Mouse (Mus musculus): ENCODE data around the gene Rps15. TPM values are rescaled to one million over a fixed set of nuclear protein-coding genes. Genes with fewer than 3 reads are reported as not detected.

Rps15 gene
- polyA plus RNA-seq, 1 experiment, result 2,641 TPM

GRCm38 (mm10) chr10:80264341-80265148 is 27.7 kb upstream of the Rps15 start:
- Histone ChIP-seq H3K36me3 (ENCODE audit: control insufficient read depth, insufficient read depth, low read length, poor library complexity, severe bottlenecking) (peaks cover 7% of the 10 kb centered on the region), H3K4me3 (ENCODE audit: low read depth, low read length) (peak overlapping the region; percentile 95), H3K27ac (ENCODE audit: insufficient read depth, low read length) (0 out of 2 replicates have a peak overlapping the region, but pooled peaks have one; percentile 33), H3K9me3 (replicated peaks; ENCODE audit: control insufficient read depth, insufficient read depth, low read length, poor library complexity, severe bottlenecking) (no peaks in the 10 kb centered on the region), H3K9ac (ENCODE audit: low read depth, poor library complexity, severe bottlenecking) (peak overlapping the region; percentile 94), H3K4me1 (ENCODE audit: control insufficient read depth, insufficient read depth, low read length) (no peaks in the 10 kb centered on the region), H3K27me3 (ENCODE audit: control insufficient read depth, insufficient read depth, low read length, poor library complexity, severe bottlenecking) (no peaks in the 10 kb centered on the region)
- TF ChIP-seq CTCF (IDR thresholded peaks at IDR 0.05; ENCODE audit: low read depth, low read length) (no peak), EP300 (IDR thresholded peaks at IDR 0.05; ENCODE audit: insufficient read depth, low read depth, low read length) (no peak), POLR2A (IDR thresholded peaks at IDR 0.05; ENCODE audit: insufficient read depth, low read length) (no peak)

- H3K27ac ChIP-seq (ENCODE audit: insufficient read depth, low read length), result 0 out of 2 replicates have a peak overlapping the region, but pooled peaks have one; percentile 33
- no peaks in the 10 kb centered on the region for H3K4me1 ChIP-seq (ENCODE audit: control insufficient read depth, insufficient read depth, low read length)
- H3K36me3 ChIP-seq (ENCODE audit: control insufficient read depth, insufficient read depth, low read length, poor library complexity, severe bottlenecking), result peaks cover 7% of the 10 kb centered on the region
- peak overlapping the region; percentile 95 for H3K4me3 ChIP-seq (ENCODE audit: low read depth, low read length)
- TF ChIP-seq CTCF (IDR thresholded peaks at IDR 0.05; ENCODE audit: low read depth, low read length) (no peak), EP300 (IDR thresholded peaks at IDR 0.05; ENCODE audit: insufficient read depth, low read depth, low read length) (no peak), POLR2A (IDR thresholded peaks at IDR 0.05; ENCODE audit: insufficient read depth, low read length) (no peak)
- no peaks in the 10 kb centered on the region for H3K9me3 ChIP-seq (replicated peaks; ENCODE audit: control insufficient read depth, insufficient read depth, low read length, poor library complexity, severe bottlenecking)
- peak overlapping the region; percentile 94 for H3K9ac ChIP-seq (ENCODE audit: low read depth, poor library complexity, severe bottlenecking)
- no peaks in the 10 kb centered on the region for H3K27me3 ChIP-seq (ENCODE audit: control insufficient read depth, insufficient read depth, low read length, poor library complexity, severe bottlenecking)
These were observed 27.1 kb upstream of the Rps15 start for GRCm38 (mm10) chr10:80265149-80265486.

DNA sequence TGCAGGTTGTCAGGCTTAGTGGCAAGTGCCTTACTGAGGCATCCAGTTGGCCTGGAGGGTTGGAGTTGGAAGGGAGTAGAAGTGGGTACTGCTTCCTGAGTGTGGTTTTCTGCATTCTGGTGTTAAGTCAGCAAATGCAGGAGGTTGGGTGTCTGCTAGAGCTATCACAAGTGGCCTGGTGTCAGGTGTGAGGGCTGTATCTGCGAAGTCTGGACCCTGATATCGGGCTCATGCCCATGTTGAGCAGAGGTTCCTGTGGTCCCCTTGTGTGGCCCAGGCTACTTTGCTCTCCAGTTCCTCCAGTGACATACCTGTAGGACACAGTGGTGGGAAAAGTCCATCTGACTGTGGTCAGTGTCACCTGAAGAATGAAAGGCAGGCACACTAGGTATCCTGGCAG is 22.2 kb upstream of the Rps15 start:
- H3K4me1 ChIP-seq (ENCODE audit: control insufficient read depth, insufficient read depth, low read length), result no peaks in the 10 kb centered on the region
- TF ChIP-seq CTCF (IDR thresholded peaks at IDR 0.05; ENCODE audit: low read depth, low read length), result no peak
- TF ChIP-seq POLR2A (IDR thresholded peaks at IDR 0.05; ENCODE audit: insufficient read depth, low read length), result no peak
- no peak for TF ChIP-seq EP300 (IDR thresholded peaks at IDR 0.05; ENCODE audit: insufficient read depth, low read depth, low read length)
- H3K27me3 ChIP-seq (ENCODE audit: control insufficient read depth, insufficient read depth, low read length, poor library complexity, severe bottlenecking), result no peaks in the 10 kb centered on the region
- no peak overlapping the region for H3K9ac ChIP-seq (ENCODE audit: low read depth, poor library complexity, severe bottlenecking)
- peaks cover 14% of the 10 kb centered on the region for H3K36me3 ChIP-seq (ENCODE audit: control insufficient read depth, insufficient read depth, low read length, poor library complexity, severe bottlenecking)
- no peaks in the 10 kb centered on the region for H3K9me3 ChIP-seq (replicated peaks; ENCODE audit: control insufficient read depth, insufficient read depth, low read length, poor library complexity, severe bottlenecking)
- no peak overlapping the region for H3K27ac ChIP-seq (ENCODE audit: insufficient read depth, low read length)
- H3K4me3 ChIP-seq (ENCODE audit: low read depth, low read length), result no peak overlapping the region

DNA sequence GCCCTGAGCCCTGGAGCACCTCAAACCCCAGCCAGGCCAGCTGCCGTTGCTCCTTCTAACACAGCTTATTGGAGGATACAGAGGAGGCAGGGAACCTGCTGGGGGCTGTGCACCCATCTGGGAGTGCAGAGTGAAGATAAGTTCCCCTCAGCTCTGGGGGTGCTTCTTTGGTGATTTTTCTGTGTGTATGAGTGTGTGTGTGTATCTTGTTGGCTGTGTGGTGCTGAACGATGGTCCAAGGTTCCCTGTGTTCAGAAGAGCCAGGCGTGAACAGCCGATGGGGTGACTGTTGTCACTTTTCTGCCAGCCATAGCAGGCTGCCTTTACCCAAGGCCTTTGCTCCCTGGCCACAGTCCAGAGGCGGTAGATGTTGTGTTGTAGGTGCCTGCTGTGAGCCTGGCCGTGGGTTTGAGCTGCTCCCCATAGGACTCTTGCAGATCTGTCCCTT is 21.5 kb upstream of the Rps15 start:
- Histone ChIP-seq H3K9ac (ENCODE audit: low read depth, poor library complexity, severe bottlenecking) (no peak overlapping the region), H3K4me1 (ENCODE audit: control insufficient read depth, insufficient read depth, low read length) (no peaks in the 10 kb centered on the region), H3K9me3 (replicated peaks; ENCODE audit: control insufficient read depth, insufficient read depth, low read length, poor library complexity, severe bottlenecking) (no peaks in the 10 kb centered on the region), H3K4me3 (ENCODE audit: low read depth, low read length) (no peak overlapping the region), H3K27me3 (ENCODE audit: control insufficient read depth, insufficient read depth, low read length, poor library complexity, severe bottlenecking) (no peaks in the 10 kb centered on the region), H3K36me3 (ENCODE audit: control insufficient read depth, insufficient read depth, low read length, poor library complexity, severe bottlenecking) (peaks cover 14% of the 10 kb centered on the region), H3K27ac (ENCODE audit: insufficient read depth, low read length) (no peak overlapping the region)
- TF ChIP-seq POLR2A (IDR thresholded peaks at IDR 0.05; ENCODE audit: insufficient read depth, low read length) (no peak), CTCF (IDR thresholded peaks at IDR 0.05; ENCODE audit: low read depth, low read length) (no peak), EP300 (IDR thresholded peaks at IDR 0.05; ENCODE audit: insufficient read depth, low read depth, low read length) (no peak)

DNA sequence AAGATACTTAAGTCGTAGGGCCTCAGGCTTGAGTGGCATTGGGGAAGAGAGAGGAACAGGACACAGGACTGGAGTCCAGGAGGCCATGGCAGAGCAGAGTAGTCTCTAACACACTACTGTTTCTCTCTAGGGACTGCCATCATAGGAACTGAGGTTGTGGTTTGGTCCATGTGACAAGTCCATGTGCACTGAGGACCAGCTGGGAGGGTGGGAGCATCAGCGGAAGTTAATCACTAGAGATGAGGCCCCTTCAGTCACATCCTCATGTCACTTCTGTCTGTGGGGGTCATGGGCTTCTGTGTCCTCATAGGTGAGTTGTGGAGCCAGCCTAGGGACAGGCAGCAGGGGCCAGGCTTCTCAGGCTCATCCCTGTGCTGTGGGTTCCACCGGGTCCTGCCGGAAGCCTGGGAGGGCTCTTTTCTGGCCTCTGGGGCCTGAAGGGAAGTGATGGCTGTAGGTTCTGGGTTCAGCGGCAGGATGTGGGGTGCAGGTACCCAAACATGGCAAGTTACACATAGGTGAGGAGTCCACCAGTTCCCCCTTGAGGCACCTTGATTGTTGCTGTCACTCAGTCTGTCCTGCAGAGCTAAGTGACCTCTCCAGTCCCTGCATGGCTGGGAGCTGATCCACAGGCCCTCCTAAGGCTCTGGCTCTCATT is 20.9 kb upstream of the Rps15 start:
- no peak overlapping the region for H3K4me3 ChIP-seq (ENCODE audit: low read depth, low read length)
- no peak overlapping the region for H3K27ac ChIP-seq (ENCODE audit: insufficient read depth, low read length)
- no peaks in the 10 kb centered on the region for H3K9me3 ChIP-seq (replicated peaks; ENCODE audit: control insufficient read depth, insufficient read depth, low read length, poor library complexity, severe bottlenecking)
- no peaks in the 10 kb centered on the region for H3K4me1 ChIP-seq (ENCODE audit: control insufficient read depth, insufficient read depth, low read length)
- H3K36me3 ChIP-seq (ENCODE audit: control insufficient read depth, insufficient read depth, low read length, poor library complexity, severe bottlenecking), result peaks cover 13% of the 10 kb centered on the region
- TF ChIP-seq CTCF (IDR thresholded peaks at IDR 0.05; ENCODE audit: low read depth, low read length) (no peak), POLR2A (IDR thresholded peaks at IDR 0.05; ENCODE audit: insufficient read depth, low read length) (no peak), EP300 (IDR thresholded peaks at IDR 0.05; ENCODE audit: insufficient read depth, low read depth, low read length) (no peak)
- no peak overlapping the region for H3K9ac ChIP-seq (ENCODE audit: low read depth, poor library complexity, severe bottlenecking)
- H3K27me3 ChIP-seq (ENCODE audit: control insufficient read depth, insufficient read depth, low read length, poor library complexity, severe bottlenecking), result no peaks in the 10 kb centered on the region
